8 mouse cellular contexts compared by ENCODE assay signal in genomic region chr7:138827812-138828211, GRCm38 (mm10). TPM values are rescaled to one million over a fixed set of nuclear protein-coding genes. Genes with fewer than 3 reads are reported as not detected.
A peak's percentile ranks its signal among the peaks of the same experiment; 100 is the strongest.
DNase-seq lines count a peak whose midpoint lies in the region; ATAC-seq and TF ChIP-seq lines count a peak whose summit lies in the region.

No protein-coding gene starts in this region.

- 20% methylated on average over 11 of the region's 11 CpGs for WGBS in kidney, embryonic 14.5 days

- no peak overlapping the region for H3K27ac ChIP-seq in kidney, embryonic 14.5 days (ENCODE audit: low read depth, low read length)
- no peak overlapping the region for H3K27ac ChIP-seq in ES-E14 (ENCODE audit: insufficient read depth, low read depth, low read length, poor library complexity, severe bottlenecking)

- in situ Hi-C loops in ES-E14 (cut with MboI; ENCODE audit: low sequenced_read_pairs in 2 of 2, unreplicated experiment in 2 of 2) = loop anchor here in 1 of 2 experiments (25.0 kb wide), 1 partner anchor 1341 kb away; no protein-coding TSS in a partner anchor

- H3K4me2 ChIP-seq in kidney, embryonic 14.5 days (replicated peaks; ENCODE audit: low read depth, low read length) = no peak overlapping the region

- H3K9me3 ChIP-seq in kidney, embryonic 14.5 days (ENCODE audit: control insufficient read depth, low read length) = no peaks in the 10 kb centered on the region
- H3K9me3 ChIP-seq in ES-E14 (ENCODE audit: control insufficient read depth, insufficient read depth, low read depth, low read length) = no peaks in the 10 kb centered on the region

- intact Hi-C loops in left cerebral cortex, postnatal 14 days (cut with DNase I) = loop anchor here (2.0 to 10.0 kb wide), 4 partner anchors 96 to 1349 kb away; partner anchors contain the start of gene Tcerg1l

- H3K4me1 ChIP-seq in kidney, embryonic 14.5 days (ENCODE audit: control insufficient read depth, insufficient read depth, low read length) = no peaks in the 10 kb centered on the region
- H3K4me1 ChIP-seq in ES-E14 (ENCODE audit: control insufficient read depth in 2 of 2, insufficient read depth in 2 of 2, low read length in 2 of 2, poor library complexity in 1 of 2) = no peaks in the 10 kb centered on the region

- H3K4me3 ChIP-seq in kidney, embryonic 14.5 days (ENCODE audit: low read length) = no peak overlapping the region
- H3K4me3 ChIP-seq in ES-E14 (ENCODE audit: insufficient read depth in 1 of 2, low read depth in 1 of 2, low read length in 2 of 2, poor library complexity in 1 of 2, severe bottlenecking in 1 of 2) = no peak overlapping the region

- peak; percentile 62 for DNase-seq in kidney, adult 18-20 months
- DNase-seq in ES-E14 (ENCODE audit: low read depth, low spot score) = peak; percentile 52
- DNase-seq in cerebellum, adult 18-20 months = peak; percentile 62 to 83
- peak; percentile 65 to 72 for DNase-seq in frontal cortex, postnatal 36 days (ENCODE audit: low spot score in 2 of 2)
- peak; percentile 52 to 79 for DNase-seq in left cerebral cortex, postnatal 14 days (ENCODE audit: low spot score in 2 of 2)
- DNase-seq in naive thymus-derived CD4-positive, alpha-beta T cell, adult 2 months (ENCODE audit: low read depth) = peak; percentile 72
- peak; percentile 46 for DNase-seq in thymus, postnatal 25 days

- no peak overlapping the region for H3K9ac ChIP-seq in kidney, embryonic 14.5 days (ENCODE audit: low read depth, low read length)
- no peak overlapping the region for H3K9ac ChIP-seq in ES-E14 (ENCODE audit: insufficient read depth, low read depth, low read length, poor library complexity, severe bottlenecking)

- no peaks in the 10 kb centered on the region for H3K36me3 ChIP-seq in kidney, embryonic 14.5 days (ENCODE audit: control insufficient read depth, insufficient read depth, low read length)
- no peaks in the 10 kb centered on the region for H3K36me3 ChIP-seq in ES-E14 (ENCODE audit: control insufficient read depth, insufficient read depth, low read length, poor library complexity, severe bottlenecking)

- H3K27me3 ChIP-seq in kidney, embryonic 14.5 days (ENCODE audit: control insufficient read depth, insufficient read depth, low read length) = no peaks in the 10 kb centered on the region

- ATAC-seq in kidney, embryonic 14.5 days (ENCODE audit: low FRiP score, low TSS enrichment) = no peak

TF ChIP-seq in ES-E14, 5 proteins besides CTCF, POLR2A, EP300 and RAD21:
- TF ChIP-seq HCFC1 (IDR thresholded peaks at IDR 0.05; ENCODE audit: borderline replicate concordance, insufficient read depth, low read length) (no peak), ZNF384 (IDR thresholded peaks at IDR 0.05; ENCODE audit: low read depth, low read length) (no peak), MAFK (IDR thresholded peaks at IDR 0.05; ENCODE audit: insufficient read depth, low read depth, low read length) (no peak), ZC3H11A (IDR thresholded peaks at IDR 0.05; ENCODE audit: borderline replicate concordance, low read depth, low read length) (peak; percentile 67; the same call in 1 of the 2 replicates), CHD2 (IDR thresholded peaks at IDR 0.05; ENCODE audit: low read depth, low read length) (no peak)

RNA-seq across cellular contexts. Expression of gene Ppp2r2d, which starts 18.1 kb away (rescaled TPM):
- 40.8 and 48.5 TPM in 2 replicates for polyA plus RNA-seq in kidney, embryonic 14.5 days (2014; fragmentation: Nextera tagmentation; extraction: Ambion mirVana)
- 96.6 and 110 TPM in 2 replicates for total RNA-seq in ES-E14 (2012; rRNA removed)
- 10 to 100 TPM; 72.8 to 75.6 TPM for total RNA-seq in left cerebral cortex, postnatal 14 days (2021)

RNA-seq across cellular contexts. Expression of gene Mapk1ip1, which starts 18.3 kb away (rescaled TPM):
- polyA plus RNA-seq in kidney, embryonic 14.5 days (2014; fragmentation: Nextera tagmentation; extraction: Ambion mirVana) = 12.7 and 15.5 TPM in 2 replicates
- total RNA-seq in ES-E14 (2012; rRNA removed) = 11.0 and 13.3 TPM in 2 replicates
- 10 to 100 TPM; 34.5 to 37.7 TPM for total RNA-seq in left cerebral cortex, postnatal 14 days (2021)
